ENCODE assay signal across 17 mouse cellular contexts in the genomic region with DNA sequence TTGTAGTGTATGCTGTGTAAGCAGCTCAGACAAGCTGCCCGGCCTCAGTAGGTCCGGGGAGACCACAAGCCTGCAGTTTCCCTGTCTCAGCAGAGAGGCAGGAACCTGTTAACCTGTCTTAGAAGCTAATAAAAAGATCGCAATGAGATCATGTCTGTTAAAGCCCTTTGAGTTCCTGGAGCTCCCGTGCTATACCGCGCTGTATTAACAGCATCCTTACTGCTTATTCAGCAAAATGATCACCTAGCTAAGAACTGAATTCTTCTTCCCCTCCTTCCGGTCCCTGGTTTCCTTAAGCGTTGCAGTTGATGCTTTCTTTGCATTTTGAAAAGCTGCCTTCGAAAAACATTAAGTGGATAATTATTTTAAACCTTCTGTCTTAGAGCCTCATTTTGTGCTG.
DNase-seq lines count a peak whose midpoint lies in the region; ATAC-seq and TF ChIP-seq lines count a peak whose summit lies in the region.
"Had no signal": no experiment of that assay in that cellular context is flagged by ENCODE, and none has a peak within 500 bp of the region (broad histone marks: within the 10 kb centered on the region; RNA-seq: fewer than 3 reads in every experiment).

No protein-coding gene starts in this region.

- H3K4me2 ChIP-seq in forebrain, postnatal 0 days (ENCODE audit: low read depth): no peak overlapping the region
- H3K4me2 ChIP-seq in midbrain, embryonic 11.5 days: no peak overlapping the region
- H3K4me2 ChIP-seq in liver, postnatal 0 days (ENCODE audit: low read depth, low read length): no peak overlapping the region
- H3K4me2 ChIP-seq: forebrain, embryonic 13.5 days; hindbrain, embryonic 14.5 days had no signal

- H3K9me3 ChIP-seq in forebrain, postnatal 0 days (ENCODE audit: low read length): no peaks in the 10 kb centered on the region
- H3K9me3 ChIP-seq in forebrain, embryonic 10.5 days: no peaks in the 10 kb centered on the region
- H3K9me3 ChIP-seq in midbrain, embryonic 11.5 days (ENCODE audit: control insufficient read depth, low read length): no peaks in the 10 kb centered on the region
- no peaks in the 10 kb centered on the region for H3K9me3 ChIP-seq in midbrain, embryonic 10.5 days (replicated peaks)
- H3K9me3 ChIP-seq in liver, postnatal 0 days (ENCODE audit: low read length): no peaks in the 10 kb centered on the region
- H3K9me3 ChIP-seq: forebrain, embryonic 13.5 days had no signal

- no peak overlapping the region for H3K4me3 ChIP-seq in forebrain, postnatal 0 days (ENCODE audit: low read depth, low read length)
- no peak overlapping the region for H3K4me3 ChIP-seq in forebrain, embryonic 10.5 days
- H3K4me3 ChIP-seq in midbrain, embryonic 11.5 days (ENCODE audit: low read depth, low read length): no peak overlapping the region
- H3K4me3 ChIP-seq in midbrain, embryonic 10.5 days: no peak overlapping the region
- H3K4me3 ChIP-seq in liver, postnatal 0 days (ENCODE audit: low read depth, low read length): no peak overlapping the region
- H3K4me3 ChIP-seq: forebrain, embryonic 13.5 days had no signal

- H3K27ac ChIP-seq in forebrain, postnatal 0 days (ENCODE audit: low read depth, low read length): no peak overlapping the region
- no peak overlapping the region for H3K27ac ChIP-seq in forebrain, embryonic 10.5 days
- no peak overlapping the region for H3K27ac ChIP-seq in midbrain, embryonic 11.5 days (ENCODE audit: low read depth, low read length)
- H3K27ac ChIP-seq in midbrain, embryonic 10.5 days (replicated peaks): no peak overlapping the region
- H3K27ac ChIP-seq in liver, postnatal 0 days (ENCODE audit: low read depth): peak overlapping the region; percentile 16; the same call in 1 of the 2 replicates
- H3K27ac ChIP-seq: forebrain, embryonic 13.5 days; hindbrain, embryonic 14.5 days; kidney, postnatal 0 days had no signal

- 48% methylated on average over 9 of the region's 9 CpGs for WGBS in forebrain, postnatal 0 days
- WGBS in forebrain, embryonic 10.5 days: 75% methylated on average over 9 of the region's 9 CpGs
- 73% methylated on average over 9 of the region's 9 CpGs for WGBS in midbrain, embryonic 11.5 days
- 76% methylated on average over 9 of the region's 9 CpGs for whole genome bisulfite sequencing in midbrain, embryonic 10.5 days
- WGBS in liver, postnatal 0 days (ENCODE audit: insufficient replicate concordance): 63% methylated on average over 9 of the region's 9 CpGs

- H3K4me1 ChIP-seq in forebrain, postnatal 0 days (ENCODE audit: insufficient read depth): no peaks in the 10 kb centered on the region
- H3K4me1 ChIP-seq in forebrain, embryonic 10.5 days: peaks cover 10% of the 10 kb centered on the region
- no peaks in the 10 kb centered on the region for H3K4me1 ChIP-seq in midbrain, embryonic 11.5 days (ENCODE audit: control insufficient read depth, insufficient read depth, low read length)
- 0 out of 2 replicates have a peak, but pooled peaks cover 2% of the 10 kb centered on the region for H3K4me1 ChIP-seq in midbrain, embryonic 10.5 days
- H3K4me1 ChIP-seq in liver, postnatal 0 days (ENCODE audit: insufficient read depth): peaks cover 37% of the 10 kb centered on the region

- no peaks in the 10 kb centered on the region for H3K36me3 ChIP-seq in forebrain, postnatal 0 days (ENCODE audit: insufficient read depth)
- no peaks in the 10 kb centered on the region; the same call in 1 of the 2 replicates for H3K36me3 ChIP-seq in forebrain, embryonic 10.5 days (replicated peaks)
- no peaks in the 10 kb centered on the region for H3K36me3 ChIP-seq in midbrain, embryonic 11.5 days (ENCODE audit: control insufficient read depth, insufficient read depth, low read length)
- H3K36me3 ChIP-seq in midbrain, embryonic 10.5 days: no peaks in the 10 kb centered on the region
- no peaks in the 10 kb centered on the region for H3K36me3 ChIP-seq in liver, postnatal 0 days (replicated peaks; ENCODE audit: insufficient read depth, low read length)

- no peak for TF ChIP-seq EP300 in liver, postnatal 0 days (IDR thresholded peaks at IDR 0.05; ENCODE audit: low read depth)

- peak; percentile 20 for DNase-seq in forebrain, postnatal 0 days
- DNase-seq in forebrain, embryonic 10.5 days (ENCODE audit: extremely low spot score, low spot score): no peak
- peak; percentile 73 for DNase-seq in midbrain, embryonic 11.5 days (ENCODE audit: low spot score, missing footprints)
- no peak for DNase-seq in midbrain, embryonic 10.5 days (ENCODE audit: low spot score)
- no peak for DNase-seq in liver, postnatal 0 days
- no peak for DNase-seq in adipocyte (ENCODE audit: low spot score)
- no peak for DNase-seq in layer of hippocampus, adult 9-11 months
- DNase-seq: cerebellum, adult 8-10 months; gastrocnemius, postnatal 36 days; kidney, adult 18-20 months; lung, adult 18-20 months; lung, postnatal 14 days; thymus, postnatal 14 days had no signal

- no peak for ATAC-seq in forebrain, postnatal 0 days
- ATAC-seq in midbrain, embryonic 11.5 days (ENCODE audit: low FRiP score): no peak
- ATAC-seq in liver, postnatal 0 days: no peak
- ATAC-seq: CD4-positive, CD25-positive, alpha-beta regulatory T cell, adult 4 months; forebrain, embryonic 13.5 days had no signal

- no peaks in the 10 kb centered on the region for H3K27me3 ChIP-seq in forebrain, postnatal 0 days (ENCODE audit: insufficient read depth, low read length)
- no peaks in the 10 kb centered on the region for H3K27me3 ChIP-seq in forebrain, embryonic 10.5 days (ENCODE audit: poor library complexity, severe bottlenecking)
- no peaks in the 10 kb centered on the region for H3K27me3 ChIP-seq in midbrain, embryonic 11.5 days (ENCODE audit: control insufficient read depth, insufficient read depth, low read length)
- H3K27me3 ChIP-seq in midbrain, embryonic 10.5 days (ENCODE audit: low read depth, poor library complexity, severe bottlenecking): no peaks in the 10 kb centered on the region
- no peaks in the 10 kb centered on the region for H3K27me3 ChIP-seq in liver, postnatal 0 days (ENCODE audit: insufficient read depth, low read length)
- H3K27me3 ChIP-seq: forebrain, embryonic 13.5 days had no signal

- no peak overlapping the region for H3K9ac ChIP-seq in forebrain, postnatal 0 days
- no peak overlapping the region for H3K9ac ChIP-seq in midbrain, embryonic 11.5 days (ENCODE audit: low read length)
- H3K9ac ChIP-seq in liver, postnatal 0 days (replicated peaks): no peak overlapping the region
- H3K9ac ChIP-seq: forebrain, embryonic 13.5 days; hindbrain, embryonic 14.5 days had no signal

- no peak for TF ChIP-seq CTCF in forebrain, postnatal 0 days (IDR thresholded peaks at IDR 0.05; ENCODE audit: low read depth)
- TF ChIP-seq CTCF in liver, postnatal 0 days (IDR thresholded peaks at IDR 0.05; ENCODE audit: low read depth): no peak

Comparison
In these comparisons a context has a peak if more than half of its experiments do, and no peak if none do; other contexts are left out.
1. DNase-seq: peak in forebrain, postnatal 0 days (single experiment) and midbrain, embryonic 11.5 days (single experiment); none in forebrain, embryonic 10.5 days (single experiment), midbrain, embryonic 10.5 days (single experiment), liver, postnatal 0 days (single experiment), adipocyte (single experiment) and layer of hippocampus, adult 9-11 months (single experiment).